Mouse (Mus musculus): ENCODE results near the gene Vmn1r210.
"Not testable (repeated sequence)": the region's sequence is repeated elsewhere in the genome, so short reads cannot be mapped to it uniquely, and the experiment has no call there.

The Vmn1r210 gene

DNA sequence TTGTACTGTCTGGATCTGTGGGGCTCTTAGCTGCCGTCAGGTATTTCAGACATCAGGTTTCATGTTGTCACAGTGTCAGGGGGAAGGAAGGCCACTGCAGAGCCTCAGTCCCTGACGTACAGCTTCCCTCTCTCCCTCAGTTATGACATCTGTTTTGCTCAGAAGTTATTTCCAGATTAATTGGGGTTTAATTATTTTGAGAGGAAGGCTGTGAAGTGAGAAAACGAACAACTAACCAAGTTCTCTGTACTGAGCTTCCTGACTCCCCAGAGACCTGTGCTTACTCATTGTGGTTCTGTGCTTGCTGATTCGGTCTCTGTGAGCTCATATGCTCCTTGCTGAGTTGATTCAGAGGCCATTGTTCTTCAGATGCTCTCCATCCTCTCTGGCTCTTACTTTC lies at the start of gene Vmn1r210:
TSS of gene Vmn1r210 (minus strand) at position 101 of the 400 bp plus-strand sequence.
- no peak for DNase-seq (ENCODE audit: low spot score)

DNA sequence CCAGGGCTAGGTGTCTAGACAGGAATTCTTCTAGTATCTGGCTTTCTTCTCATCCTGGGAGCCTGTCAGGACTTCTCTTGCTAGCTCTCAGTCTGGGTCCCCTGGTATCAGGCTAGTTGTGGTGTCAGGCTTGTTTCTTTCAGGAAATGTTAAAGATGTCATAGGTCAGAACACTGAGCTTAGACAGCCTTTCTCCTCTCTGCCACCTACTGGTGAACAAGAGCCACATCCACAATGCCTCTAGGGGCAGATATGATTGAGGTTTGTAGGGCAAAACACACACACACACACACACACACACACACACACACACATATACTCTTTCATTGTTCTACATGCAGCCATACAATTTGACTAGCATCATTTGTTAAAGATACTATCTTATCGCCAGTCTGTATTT lies 48.1 kb upstream of the Vmn1r210 start:
- DNase-seq (ENCODE audit: low spot score) = no peak

DNA sequence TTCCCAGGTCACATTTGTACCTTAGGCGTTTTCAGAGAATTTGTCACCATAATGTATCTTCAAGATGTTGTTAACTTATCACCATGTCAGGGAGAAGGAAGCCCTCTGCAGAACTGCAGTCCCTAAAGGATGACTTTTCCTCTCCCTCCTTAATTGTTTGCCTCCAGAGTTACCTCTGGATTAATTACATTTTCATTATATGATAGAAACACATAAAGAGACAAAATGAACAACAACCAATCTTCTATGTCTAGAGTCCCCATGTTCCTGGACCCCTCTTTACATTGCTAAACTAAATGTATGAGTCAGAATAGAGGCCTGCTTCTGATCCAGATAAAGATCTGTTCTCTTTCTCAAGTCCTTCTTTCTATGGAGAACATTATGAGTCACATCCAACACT lies 26.3 kb upstream of the Vmn1r210 start, which contains the start of gene Vmn1r211:
TSS of gene Vmn1r211 (minus strand) at position 101 of the 400 bp plus-strand sequence.
- DNase-seq (ENCODE audit: low spot score) = no peak

DNA sequence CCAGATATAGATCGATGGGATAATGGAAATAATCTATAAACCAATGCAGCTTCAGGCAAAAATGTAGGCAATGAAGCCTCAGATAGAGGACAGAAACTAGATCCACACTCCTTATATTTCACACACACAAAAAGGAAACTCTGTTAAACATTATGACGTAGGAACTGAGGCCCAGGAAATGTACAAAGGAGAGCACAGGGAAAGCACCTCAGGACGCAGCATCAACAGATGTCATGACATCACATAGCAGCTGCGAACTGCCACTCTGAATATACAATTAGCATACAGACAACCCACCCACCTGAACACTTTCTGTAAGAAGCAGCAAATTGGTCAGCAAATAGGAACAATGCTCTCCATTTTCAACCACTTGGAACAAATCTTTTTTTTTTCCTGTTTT lies 23.6 kb upstream of the Vmn1r210 start:
- no peak for DNase-seq (ENCODE audit: low spot score)

DNA sequence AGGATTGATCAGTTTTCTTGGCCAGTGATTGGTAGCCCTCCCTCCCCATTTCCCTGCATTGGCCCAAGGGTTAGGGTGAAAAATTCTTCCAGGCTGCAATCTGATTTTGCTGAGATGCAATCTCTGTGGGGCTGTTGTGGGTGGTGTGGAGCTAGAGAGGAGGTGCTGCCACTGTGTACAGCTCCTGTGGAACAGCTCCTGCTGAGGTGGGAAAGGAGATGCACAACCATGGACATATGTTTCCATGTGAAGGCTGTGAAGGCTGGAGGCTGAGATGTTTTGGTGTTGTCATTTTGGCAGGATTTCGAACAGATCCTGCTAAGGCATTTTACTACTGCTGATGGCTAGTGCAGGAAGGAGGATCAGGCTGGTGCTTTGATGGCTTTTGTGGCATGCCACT lies 15.7 kb upstream of the Vmn1r210 start:
- DNase-seq (ENCODE audit: low spot score) = no peak

DNA sequence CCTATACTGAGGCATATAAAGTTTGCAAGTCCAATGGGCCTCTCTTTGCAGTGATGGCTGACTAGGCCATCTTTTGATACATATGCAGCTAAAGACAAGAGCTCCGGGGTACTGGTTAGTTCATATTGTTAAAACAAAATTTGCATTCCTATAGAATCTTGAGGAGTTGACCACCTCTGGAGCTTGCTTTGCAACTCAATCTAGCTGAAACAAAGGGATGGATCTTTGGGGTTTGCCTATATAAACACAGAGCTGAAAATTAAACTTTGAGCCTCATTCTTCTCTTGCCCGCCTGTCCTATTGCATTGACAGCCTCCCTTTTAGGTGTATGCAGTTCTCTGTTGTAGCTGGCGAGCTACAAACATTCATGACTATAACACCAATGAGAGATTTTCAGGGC lies 13.2 kb upstream of the Vmn1r210 start:
- DNase-seq (ENCODE audit: low spot score) = not testable (repeated sequence)

DNA sequence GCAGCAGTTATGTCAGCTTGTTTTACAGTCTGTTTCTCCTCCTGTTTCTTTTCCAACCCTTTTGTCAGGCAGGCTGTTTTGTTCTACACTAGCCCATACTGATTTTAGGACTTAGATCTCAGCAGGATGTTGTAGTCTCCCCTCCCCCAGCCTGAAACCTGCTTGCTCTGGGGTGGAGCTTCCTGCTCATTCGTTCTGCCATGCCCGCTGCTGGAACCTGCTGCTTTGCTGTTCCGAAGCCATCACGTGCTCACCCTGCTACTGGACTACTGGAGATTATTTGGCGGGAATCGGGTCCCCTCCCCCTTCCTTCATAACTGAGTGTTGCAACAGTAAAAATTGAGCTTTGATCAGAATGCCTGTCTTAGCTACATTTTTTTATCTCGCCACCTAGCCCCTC lies 1.8 kb downstream of the Vmn1r210 start:
- not testable (repeated sequence) for DNase-seq (ENCODE audit: low spot score)

DNA sequence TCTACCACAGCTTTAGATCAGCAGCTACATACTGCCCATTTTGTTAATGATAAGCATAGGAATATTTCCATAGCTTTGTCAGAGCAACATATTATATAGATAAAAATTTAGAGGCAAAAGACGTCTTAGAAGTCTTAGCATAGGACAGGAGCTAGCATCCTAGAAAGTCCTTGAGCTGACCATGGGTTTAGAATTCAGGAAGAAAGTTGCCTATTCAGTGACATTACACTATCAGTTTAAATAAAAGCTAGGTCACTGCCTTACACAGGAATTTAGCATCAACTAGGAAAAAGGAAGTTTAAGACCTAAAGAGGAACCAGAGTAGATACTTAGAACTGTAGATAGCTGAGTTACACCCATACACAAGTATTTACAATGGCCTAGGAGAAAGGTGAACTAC lies 9.5 kb downstream of the Vmn1r210 start:
- DNase-seq (ENCODE audit: low spot score) = not testable (repeated sequence)

DNA sequence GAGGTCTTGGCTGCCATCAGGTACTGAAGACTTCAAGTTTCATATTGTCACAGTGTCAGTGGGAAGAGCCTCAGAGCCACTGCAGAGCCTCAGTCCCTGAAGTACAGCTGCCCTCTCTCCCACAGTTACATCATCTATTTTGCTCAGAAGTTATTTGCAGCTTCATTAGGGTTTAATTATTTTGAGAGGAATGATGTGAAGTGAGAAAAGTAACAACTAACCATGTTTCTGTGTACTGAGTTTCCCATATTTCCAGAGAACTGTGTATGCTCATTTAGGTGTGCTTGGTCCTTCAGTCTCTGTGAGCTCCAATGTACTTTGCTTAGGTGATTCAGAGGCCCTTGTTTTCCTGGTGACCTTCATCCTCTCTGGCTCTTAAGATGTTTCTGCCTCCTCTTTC lies 21.6 kb downstream of the Vmn1r210 start, which contains the start of gene Vmn1r209:
TSS of gene Vmn1r209 (minus strand) at position 101 of the 400 bp plus-strand sequence.
- not testable (repeated sequence) for DNase-seq (ENCODE audit: low spot score)

DNA sequence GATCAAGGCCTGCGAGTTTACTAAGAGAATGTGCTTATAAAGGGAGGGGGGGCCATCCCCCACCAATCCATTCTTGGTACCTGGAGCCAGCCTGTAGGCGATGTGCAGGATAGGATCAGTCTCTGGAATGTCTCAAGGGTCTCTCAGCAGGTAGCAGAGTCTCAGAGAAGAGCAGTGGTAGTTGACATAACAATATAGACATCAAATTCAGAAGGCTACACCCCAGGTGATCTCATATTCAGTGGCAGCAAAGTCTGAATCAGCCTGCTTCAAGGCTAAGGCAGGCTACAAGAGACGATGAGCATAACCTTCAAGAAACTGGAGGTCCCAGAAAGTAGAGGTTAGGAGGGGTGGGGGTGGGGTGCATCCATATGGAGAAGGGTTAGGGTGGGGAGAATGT lies 43.1 kb downstream of the Vmn1r210 start:
- DNase-seq (ENCODE audit: low spot score) = not testable (repeated sequence)

DNA sequence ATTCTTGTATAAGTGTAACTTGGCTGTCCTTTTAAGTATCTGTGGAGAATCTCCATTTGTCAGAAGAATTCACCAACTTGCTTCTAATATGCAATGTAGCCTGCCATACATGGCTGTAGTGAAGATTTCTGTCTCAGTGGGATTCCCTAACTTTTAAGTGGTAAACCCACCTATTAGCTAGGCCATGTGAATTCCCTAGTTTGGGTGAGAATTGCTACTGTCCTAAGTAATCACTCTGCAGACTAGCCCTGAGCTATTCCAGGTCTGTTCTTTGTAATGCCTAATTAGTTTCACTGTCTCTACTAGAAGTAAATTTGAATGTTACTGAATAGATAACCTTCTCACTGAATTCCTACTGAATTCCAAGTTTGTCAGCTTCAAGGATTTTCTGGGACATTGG lies 47.0 kb downstream of the Vmn1r210 start:
- DNase-seq (ENCODE audit: low spot score) = not testable (repeated sequence)

DNA sequence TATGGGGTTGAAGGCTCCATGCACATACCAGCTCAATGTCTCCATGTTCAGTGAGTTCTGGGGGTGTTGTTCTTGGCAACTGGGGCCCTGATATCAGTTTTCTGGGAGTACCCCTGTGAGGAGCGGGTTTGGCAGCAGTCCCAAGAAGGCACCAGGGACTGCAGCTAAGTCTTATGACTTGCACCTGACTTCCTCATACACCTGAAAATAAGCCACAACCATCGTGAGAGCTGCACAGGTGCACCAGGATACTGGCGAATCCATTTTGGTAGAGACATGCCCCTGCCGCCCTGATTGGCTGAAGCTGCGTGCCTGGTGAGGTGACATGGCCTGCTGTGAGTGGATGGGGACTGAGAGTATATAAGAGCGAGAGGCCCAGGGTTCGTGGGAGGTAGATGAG lies 53.8 kb downstream of the Vmn1r210 start, which contains the start of gene Vmn1r208:
TSS of gene Vmn1r208 (minus strand) at position 101 of the 400 bp plus-strand sequence.
- DNase-seq (ENCODE audit: low spot score) = not testable (repeated sequence)
